Mouse (Mus musculus): ENCODE results near the gene Ccl12.

Gene Ccl12

DNA sequence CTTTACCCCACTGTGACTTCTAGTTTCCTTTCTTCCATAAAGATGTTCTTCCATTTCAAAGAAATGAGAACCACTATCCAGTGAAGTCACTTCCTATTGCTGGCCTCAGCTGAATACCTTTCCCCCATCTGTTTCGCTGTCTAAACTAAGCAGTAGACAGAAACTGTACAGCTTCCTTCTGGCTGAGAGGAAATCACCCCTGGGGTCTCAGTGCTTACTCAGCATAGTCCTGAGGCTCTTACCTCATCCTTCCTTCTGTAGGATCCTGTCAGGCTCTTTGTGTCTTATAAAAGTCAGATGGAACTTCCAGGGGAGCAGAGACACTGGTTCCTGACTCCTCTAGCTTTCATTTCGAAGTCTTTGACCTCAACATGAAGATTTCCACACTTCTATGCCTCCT is at the start of gene Ccl12:
Ccl12 (plus strand) TSS at position 317 of the 400 bp plus-strand sequence.
- DNase-seq (ENCODE audit: low read depth, low spot score): no peak

DNA sequence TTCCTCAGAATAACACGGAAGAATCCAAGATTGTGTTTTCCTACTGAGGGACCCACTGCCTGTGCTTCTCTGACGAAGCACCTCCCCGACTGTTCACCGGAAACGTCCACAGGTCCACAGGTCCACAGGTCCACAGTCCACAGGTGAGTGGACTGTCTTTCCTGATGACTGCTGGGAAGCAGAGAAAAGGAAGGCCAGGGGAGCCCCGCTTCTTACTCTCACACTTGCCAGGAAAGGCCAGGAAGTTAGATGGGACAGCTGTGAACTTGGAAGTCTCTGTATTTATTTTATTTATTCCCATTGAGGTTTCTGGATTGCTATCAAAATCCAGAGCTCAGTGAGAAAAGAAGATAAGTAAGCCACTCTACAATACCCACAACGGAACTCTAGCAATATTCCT is 47.8 kb upstream of the Ccl12 start:
- DNase-seq (ENCODE audit: low read depth, low spot score): no peak

DNA sequence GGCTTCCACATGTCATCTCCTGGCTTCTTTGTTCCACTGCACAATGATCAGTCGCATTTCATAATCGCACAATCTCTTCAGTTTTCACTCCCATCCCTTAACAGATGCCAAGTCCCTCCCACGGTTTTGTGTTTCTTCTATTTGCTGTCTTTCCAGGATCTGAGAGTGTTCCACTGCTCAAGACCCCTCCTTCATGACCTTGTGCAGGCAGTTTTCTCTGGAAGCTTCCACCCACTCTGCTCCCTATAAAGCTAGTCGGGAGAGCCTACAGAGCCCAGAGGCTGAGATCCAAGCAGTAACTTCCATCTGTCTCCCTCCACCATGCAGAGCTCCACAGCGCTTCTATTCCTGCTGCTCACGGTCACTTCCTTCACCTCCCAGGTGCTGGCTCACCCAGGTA is 44.0 kb upstream of the Ccl12 start, which contains the start of gene Ccl11:
Ccl11 (plus strand) TSS at position 178 of the 400 bp plus-strand sequence.
- DNase-seq (ENCODE audit: low read depth, low spot score): no peak

DNA sequence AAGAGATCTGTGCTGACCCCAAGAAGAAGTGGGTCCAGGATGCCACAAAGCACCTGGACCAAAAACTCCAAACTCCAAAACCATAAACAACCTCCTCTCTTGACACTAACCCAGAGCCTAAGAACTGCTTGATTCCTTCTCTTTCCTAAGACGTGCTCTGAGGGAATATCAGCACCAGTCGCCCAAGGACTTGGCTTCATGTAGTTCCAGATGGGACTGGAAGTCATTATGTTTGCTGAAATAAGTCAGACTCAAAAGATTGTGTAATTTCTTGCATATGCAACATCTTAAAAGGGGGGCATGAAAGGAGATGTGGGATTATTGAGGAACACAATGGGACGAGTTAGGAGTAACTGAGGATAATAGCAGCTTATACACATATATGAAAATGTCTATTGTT is 39.4 kb upstream of the Ccl12 start:
- DNase-seq (ENCODE audit: low read depth, low spot score): no peak

DNA sequence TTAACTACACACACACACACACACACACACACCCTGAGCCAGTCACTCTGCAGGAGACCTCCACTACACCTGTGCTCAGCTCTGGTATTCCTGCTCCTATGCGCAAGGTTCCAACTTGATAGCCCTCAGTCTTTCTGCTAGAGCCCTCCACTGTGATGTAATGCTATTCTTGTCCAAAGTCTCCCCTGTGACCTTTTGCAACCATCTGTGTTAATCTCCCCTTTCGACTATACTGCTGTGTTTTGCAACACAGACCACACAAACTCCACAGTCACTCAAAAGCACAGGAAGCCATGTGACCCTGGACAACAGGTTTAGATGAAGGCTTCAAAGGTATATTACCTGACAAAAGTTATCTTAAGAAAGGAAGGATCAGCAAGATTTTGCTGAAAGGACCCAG is 38.2 kb upstream of the Ccl12 start:
- DNase-seq (ENCODE audit: low read depth, low spot score): no peak

DNA sequence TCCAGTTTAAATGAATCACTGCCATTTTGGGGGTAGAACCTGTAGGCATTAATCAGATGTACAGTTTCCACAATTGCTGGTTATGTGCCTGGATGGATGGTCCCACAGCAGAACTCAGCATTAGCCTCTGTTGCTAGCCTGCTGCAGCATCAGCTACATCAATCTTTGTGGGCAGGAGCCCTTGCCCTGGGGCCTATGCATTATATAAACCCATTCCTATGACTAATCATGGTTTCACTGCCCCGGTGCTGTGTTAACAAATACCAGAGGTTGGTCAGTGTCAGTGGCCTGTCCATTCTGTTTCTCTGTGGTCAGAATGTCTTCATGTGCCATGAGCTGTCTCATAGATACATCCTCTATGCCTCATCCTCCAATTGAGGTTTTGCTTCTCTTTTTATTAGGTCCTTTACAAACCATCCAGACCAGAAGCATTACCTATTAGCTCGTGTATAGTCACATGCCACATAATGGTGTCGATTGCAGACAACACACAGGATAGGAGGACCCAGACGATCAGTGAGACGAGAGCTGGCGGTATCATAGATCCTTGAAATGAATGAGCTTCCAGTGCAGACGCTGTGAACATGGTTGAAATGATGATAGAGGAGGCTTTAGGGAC is 34.6 kb upstream of the Ccl12 start:
- no peak for DNase-seq (ENCODE audit: low read depth, low spot score)

DNA sequence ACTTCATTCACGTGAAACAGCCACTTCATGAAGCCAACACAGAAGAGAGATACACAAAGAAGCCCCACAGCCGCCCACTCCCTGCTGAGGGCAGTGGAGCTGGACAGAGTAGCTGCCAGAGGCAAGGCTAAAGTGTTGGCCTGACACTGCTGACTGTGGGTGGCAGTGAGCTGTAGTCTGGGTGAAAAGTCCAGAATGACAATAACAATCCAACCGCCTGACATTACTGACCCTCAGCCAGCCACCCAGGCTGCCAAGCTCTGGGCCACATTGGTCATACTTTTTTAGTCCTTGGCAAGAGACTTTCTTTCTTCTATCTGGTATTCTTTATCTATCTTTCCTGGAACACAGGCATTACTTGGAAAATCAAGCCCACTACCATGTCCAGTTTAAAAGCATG is 30.6 kb upstream of the Ccl12 start:
- no peak for DNase-seq (ENCODE audit: low read depth, low spot score)

DNA sequence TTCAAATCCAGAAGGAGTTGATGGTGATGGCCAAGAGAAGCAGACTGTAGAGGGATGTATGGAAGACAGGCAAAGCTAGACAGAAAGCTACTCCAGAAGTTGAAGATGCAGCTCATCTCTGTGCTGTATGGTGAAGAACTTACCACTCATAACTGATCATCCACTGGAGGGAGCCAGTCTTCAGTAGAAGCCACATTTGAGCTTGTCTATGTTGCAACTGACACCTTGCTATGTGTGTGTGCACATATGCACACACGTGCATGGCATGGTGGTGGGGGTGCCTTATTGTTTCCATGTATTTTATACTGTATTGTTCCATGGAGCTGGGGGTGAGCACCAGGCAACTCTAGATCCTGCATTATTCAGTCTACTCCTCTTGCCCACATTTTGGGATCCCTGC is 29.3 kb upstream of the Ccl12 start:
- no peak for DNase-seq (ENCODE audit: low read depth, low spot score)

DNA sequence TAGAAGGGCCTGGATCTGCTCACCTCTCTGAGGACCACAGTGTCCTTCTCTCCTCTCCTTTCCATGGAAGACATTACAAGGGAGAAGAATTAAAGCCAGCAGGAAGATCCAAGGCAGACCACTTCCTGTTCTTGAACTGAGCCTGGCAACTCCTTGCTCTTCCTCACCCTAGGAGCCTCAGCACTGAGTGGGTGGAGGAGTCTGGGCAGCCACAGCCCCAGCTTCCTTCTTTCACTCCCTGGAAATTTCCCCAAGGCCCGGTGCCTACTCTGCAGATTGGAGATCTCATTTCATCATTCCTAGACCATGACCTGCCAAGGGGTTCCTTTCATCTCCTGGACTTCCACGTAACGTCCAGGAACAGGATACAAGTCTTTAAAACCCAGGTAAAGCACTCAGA is 28.7 kb upstream of the Ccl12 start:
- DNase-seq (ENCODE audit: low read depth, low spot score): no peak

DNA sequence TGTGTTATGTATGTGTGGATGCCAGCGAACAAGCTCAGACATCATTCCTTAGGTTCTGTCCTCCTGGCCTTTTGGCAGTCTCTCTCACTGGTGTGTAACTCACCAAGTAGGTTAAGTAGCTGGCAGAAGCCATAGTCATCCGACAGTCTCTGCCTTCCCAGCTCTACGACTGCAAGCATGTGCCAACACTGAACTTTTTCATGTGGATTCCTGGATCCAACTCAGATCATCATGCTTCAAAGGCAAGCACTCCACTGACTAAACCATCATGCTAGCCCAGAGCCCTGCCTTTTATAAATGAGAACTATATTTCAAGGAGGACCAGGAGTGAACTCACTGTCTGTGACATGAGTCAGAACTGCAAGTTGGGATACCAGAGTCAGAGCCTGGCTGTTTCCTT is 28.0 kb upstream of the Ccl12 start:
- no peak for DNase-seq (ENCODE audit: low read depth, low spot score)

DNA sequence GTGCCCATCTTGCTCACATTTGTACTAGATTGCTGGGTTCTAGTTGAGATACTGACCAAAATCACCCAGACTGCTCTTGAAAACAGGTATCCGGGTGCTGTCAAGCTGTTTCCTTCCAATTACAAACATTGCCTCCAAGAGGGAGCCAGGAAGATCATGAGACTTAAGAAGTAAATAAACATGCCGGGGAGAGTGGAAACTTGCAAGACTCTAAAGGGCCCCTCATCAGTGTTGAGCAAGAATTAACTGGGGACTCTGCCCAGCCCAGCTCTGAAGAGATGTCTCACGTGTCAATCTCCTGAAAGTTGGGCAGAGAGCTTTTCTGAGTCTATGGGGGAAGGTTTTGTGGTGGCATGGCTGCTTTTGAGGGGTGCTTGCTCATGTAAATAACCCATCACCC is 24.6 kb upstream of the Ccl12 start:
- no peak for DNase-seq (ENCODE audit: low read depth, low spot score)

DNA sequence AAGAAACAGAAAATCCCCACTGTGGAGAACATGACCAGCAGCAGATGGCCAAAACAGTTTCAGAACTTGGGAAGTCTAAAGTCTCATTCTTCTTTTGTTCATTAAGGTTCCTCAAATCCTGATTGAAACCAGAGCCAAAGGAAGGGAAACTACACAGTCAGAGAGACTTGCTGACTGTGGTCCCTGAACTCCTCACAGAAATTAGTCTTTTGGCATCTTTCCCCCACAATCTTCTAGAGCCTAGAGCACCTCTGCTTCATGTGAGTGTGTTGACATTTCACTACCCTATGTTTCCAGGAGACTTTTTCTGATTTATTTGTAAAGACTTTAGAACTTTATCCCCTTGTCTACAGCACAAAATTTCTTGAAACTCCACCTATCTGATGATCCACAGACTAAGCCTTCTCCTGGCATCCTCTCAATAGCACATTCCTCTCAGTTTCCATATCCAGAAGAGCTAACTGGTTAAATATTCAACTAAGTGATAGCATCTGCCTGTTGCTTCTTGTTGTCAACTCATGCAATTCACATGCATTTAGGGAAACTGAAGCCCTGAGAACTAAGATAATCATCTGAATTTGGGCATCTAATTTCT is 23.4 kb upstream of the Ccl12 start:
- no peak for DNase-seq (ENCODE audit: low read depth, low spot score)

DNA sequence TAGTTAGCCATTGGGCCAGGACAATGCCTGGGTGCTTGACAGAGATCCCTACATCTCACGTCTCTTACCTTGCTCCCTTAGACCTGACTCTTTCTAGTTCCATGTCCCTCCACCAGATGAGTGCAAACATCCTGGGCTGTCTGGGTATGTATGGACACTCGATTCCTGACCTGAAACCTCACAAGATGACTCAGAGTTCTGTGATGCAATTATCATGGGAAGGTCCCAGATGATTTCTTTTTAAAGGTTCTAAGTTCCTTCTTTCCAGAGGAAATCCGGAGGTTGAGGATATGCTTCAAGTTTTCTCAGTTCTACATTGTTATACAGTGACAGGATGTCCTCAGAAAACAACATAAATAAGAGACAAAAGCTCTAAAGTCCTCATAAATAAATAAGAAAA is 20.8 kb upstream of the Ccl12 start:
- no peak for DNase-seq (ENCODE audit: low read depth, low spot score)

DNA sequence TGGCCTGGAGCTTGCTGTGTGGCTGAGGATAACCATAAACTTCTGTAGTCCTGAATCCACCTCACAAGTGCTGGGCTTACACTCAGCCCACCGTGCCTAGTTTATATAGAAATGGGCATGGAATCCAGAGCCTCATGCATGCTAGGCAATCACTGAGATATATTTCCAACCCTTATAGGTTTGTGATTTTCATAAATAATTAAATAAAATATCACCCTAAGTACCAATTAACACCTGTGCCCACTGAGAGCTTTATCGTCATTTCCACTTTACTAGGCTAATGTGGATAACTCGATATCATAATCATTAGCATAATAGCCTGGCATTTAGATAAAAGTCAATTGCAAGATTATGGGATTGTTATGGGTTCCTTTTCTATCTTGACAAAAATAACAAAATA is 17.3 kb upstream of the Ccl12 start:
- no peak for DNase-seq (ENCODE audit: low read depth, low spot score)

DNA sequence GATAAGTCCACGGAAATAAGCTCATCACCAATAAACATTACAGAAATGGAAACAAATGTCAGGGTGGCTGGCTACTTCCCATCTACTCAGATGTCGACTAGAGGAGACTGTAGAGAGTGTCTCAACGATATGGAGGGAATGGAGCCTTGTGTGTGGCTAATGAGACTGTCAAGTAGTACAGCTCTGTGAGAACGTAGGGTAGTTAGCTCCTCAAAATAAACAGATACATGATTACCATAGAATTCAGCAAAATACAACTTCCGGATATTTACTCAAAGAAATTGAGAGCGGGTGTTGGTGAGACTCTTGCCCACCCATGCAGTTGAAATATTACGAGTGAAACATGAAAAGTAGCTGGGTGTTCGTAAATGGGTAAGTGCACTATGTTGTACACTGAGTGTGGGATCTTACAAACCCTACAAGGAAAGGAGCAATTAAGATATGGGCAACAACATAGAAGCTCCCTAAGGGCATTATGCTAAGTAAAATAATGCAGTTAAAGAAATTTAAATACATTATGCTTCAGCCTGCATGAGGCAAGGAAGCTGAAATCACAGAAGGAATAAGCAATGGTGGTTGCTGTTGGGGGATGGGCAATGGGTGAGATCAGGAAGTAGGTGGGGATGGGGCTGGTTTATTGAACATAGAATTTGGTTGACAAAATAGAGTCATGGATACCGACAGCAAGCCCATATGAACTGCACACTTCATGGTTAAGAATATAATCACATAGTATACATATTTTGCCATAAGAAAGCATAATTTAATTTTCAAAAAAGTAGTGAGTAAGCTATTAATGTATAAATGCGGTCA is 1.9 kb upstream of the Ccl12 start:
- DNase-seq (ENCODE audit: low read depth, low spot score): no peak

DNA sequence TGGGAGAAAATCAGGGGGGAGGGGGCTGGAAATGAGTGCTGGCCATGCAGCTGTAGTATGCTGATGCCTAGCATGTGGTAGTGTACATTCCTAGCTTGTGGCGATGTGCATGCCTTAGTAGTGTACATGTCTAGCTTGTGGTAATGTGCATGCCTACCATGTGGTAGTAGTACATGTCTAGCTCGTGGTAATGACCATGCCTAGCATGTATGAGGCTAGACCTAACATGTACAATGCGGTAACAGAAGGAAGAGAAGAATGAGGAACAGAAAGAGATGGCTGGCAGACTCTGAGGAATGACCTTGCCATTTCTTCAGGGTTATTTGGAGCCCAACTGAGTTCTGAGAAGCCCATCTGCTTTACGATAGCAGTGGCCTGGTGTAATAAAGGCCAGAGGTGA is 558 bp upstream of the Ccl12 start:
- DNase-seq (ENCODE audit: low read depth, low spot score): no peak

DNA sequence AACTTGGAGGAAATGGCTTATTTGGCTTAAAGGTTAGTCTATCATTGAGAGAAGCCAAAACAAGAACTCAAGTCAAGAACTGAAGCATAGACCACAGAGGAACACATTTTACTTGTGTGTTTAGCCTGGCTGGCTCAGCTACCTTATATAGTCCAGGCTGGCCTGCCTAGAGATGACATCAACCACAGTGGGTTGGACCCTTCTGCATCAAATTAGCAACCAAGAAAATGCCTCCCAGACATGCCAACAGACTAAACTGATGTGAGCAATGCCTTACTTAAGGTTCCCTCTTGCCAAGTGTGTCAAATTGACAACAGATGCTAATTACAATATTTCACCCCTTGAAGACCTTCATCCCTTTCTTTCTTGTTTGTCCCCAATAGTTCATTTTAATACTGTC is 8.0 kb downstream of the Ccl12 start:
- DNase-seq (ENCODE audit: low read depth, low spot score): no peak

DNA sequence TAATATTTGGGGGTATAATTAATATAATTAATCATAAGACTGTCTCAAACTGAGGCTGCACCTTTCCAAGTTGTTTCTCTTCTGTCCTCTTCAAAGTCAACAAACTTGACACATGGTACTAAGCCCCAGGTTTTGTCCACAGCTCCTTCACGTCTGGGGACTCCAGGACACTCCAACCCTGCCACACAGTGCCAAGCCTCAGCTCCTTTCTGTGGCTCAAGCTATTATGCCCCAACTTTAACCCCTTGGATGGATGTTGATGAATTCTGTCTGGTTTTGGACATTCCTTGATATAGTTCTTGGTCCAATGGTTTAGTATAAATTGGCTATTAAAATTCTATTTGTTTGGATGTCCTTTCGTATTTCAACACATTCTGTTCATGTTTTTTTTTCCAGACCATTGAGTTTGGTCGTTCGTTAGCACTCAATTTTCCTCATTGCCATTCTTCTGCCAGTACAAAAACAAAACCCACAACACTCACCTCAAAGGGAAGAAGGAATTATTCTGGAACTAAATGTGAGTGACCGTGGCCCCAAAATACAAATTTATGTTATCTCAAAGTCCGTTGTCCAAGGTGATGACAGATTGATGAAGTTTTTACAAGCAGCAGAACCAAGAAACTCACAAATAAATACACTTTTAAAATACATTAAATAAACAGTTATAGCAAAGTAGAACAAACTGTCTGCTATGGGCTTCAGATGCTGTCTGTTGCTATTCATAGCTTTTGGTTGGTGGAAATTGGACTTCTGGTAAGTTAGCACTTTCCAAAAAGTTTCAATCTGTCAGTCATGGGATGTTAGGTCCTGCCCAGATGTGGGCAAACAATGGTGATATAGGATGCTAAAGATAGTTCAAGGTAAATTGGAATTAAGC is 9.0 kb downstream of the Ccl12 start:
- DNase-seq (ENCODE audit: low read depth, low spot score): no peak

DNA sequence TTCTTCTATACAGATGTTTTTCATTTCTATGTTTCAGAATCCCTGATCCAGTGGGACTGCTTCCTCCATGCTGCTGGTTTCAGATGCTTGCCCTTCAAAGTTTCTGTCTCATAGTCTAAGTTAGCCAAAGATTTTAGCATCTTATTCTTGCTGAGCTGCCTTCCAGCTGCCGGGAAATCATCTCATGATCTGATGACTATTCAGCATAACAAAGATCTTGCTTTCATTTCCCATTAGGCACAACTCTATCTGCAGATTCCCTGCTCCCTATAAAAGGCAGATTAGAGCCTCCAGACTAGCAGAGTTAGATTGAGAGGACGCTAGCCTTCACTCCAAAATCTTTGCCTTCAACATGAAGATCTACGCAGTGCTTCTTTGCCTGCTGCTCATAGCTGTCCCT is 13.2 kb downstream of the Ccl12 start, which contains the start of gene Ccl8:
Ccl8 (plus strand) TSS at position 301 of the 400 bp plus-strand sequence.
- DNase-seq (ENCODE audit: low read depth, low spot score): no peak

DNA sequence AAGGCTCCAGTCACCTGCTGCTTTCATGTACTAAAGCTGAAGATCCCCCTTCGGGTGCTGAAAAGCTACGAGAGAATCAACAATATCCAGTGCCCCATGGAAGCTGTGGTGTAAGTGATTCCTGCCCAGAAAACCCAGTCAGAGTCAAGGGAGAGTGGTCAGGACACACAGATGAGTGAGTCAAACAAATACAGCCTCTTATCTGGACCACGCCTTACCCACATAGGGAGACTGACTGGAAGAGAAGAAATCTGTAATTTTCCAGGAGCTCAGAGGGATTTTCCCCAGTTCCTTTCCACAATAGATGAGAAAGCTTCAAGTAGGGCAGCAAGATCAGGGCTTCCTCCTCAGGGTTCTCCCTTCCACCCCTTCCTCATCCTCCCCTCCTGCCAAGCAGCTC is 14.4 kb downstream of the Ccl12 start:
- no peak for DNase-seq (ENCODE audit: low read depth, low spot score)

DNA sequence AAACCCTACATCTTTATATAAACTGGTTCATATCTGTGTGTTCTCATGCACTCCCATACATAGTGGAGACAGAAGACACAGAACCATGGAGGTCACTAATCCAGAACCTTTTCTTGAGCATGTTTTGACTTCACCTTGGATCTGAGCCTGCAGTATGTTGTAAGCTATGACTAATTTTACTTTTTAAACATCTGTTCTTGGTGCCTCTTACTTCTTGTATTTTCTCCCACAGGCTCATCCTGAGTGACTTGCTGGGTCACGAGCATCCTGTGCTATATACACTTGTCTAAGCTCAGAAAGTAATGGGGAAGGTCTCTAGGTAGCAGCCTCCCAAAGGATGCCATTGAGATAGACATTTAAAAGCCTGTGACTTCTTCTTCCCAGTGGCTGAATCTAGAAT is 31.3 kb downstream of the Ccl12 start:
- DNase-seq (ENCODE audit: low read depth, low spot score): no peak

DNA sequence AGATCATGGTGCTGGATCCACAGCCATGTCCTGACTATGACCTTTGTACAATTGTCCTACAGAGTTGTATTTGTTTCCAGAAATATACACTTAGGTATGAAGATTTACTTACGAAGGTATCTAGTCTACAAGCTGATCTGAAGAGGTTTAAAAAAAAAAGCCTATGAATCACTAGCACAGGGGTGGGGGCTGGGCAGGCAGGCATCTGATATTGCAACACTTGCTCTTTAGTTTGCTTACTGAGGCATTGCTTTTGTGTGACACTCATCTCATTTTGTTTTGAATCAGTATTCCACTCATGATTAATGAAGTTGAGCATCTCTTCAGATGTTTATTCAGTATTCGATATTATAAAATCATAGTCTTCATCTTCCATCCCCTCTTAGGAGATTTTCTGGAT is 34.6 kb downstream of the Ccl12 start:
- DNase-seq (ENCODE audit: low read depth, low spot score): no peak
